Mouse (Mus musculus) embryonic facial prominence, embryonic 15.5 days (tissue): ENCODE results near the gene Dda1. TPM values are rescaled to one million over a fixed set of nuclear protein-coding genes. Genes with fewer than 3 reads are reported as not detected.
"Not testable (repeated sequence)": the region's sequence is repeated elsewhere in the genome, so short reads cannot be mapped to it uniquely, and the experiment has no call there.

ENCODE experiments used
- ATAC-seq: fragments of 200-750 bp; cut with Nextera tagmentation; 2 replicates; pipeline ENCODE4 v1.8.0; 2017; ENCODE audit warnings: low read depth, moderate TSS enrichment; ENCODE audit not compliant: insufficient number of reproducible peaks, low FRiP score, low TSS enrichment
- H3K27ac ChIP-seq: fragments of 300-500 bp; sonication (generic); replicated peaks from 2 replicates; pipeline ENCODE4 v1.5.1; 2015; ENCODE audit warnings: mild to moderate bottlenecking, inconsistent platforms
- H3K27me3 ChIP-seq: fragments of 300-500 bp; sonication (generic); 2 replicates; pipeline ENCODE4 v1.6.1; 2015; ENCODE audit warnings: inconsistent platforms
- H3K36me3 ChIP-seq: fragments of 300-500 bp; sonication (generic); 2 replicates; pipeline ENCODE4 v1.6.1; 2015; ENCODE audit warnings: mild to moderate bottlenecking, inconsistent platforms
- H3K4me1 ChIP-seq: fragments of 300-500 bp; sonication (generic); 2 replicates; pipeline ENCODE4 v1.6.1; 2015; ENCODE audit warnings: inconsistent platforms
- H3K4me2 ChIP-seq: fragments of 300-500 bp; sonication (generic); replicated peaks from 2 replicates; pipeline ENCODE4 v1.6.1; 2015; ENCODE audit warnings: mild to moderate bottlenecking, inconsistent platforms
- H3K4me3 ChIP-seq: fragments of 300-500 bp; sonication (generic); replicated peaks from 2 replicates; pipeline ENCODE4 v1.5.1; 2015; ENCODE audit warnings: mild to moderate bottlenecking, inconsistent platforms
- H3K9ac ChIP-seq: fragments of 300-500 bp; sonication (generic); 2 replicates; pipeline ENCODE4 v1.6.1; 2015; ENCODE audit warnings: inconsistent platforms
- H3K9me3 ChIP-seq: fragments of 300-500 bp; sonication (generic); replicated peaks from 2 replicates; pipeline ENCODE4 v1.6.1; 2016; ENCODE audit warnings: inconsistent platforms
- WGBS: fragments of 180-500 bp; shearing (Covaris S2); methylation state at CpG from one replicate; pipeline ENCODE4 v1.1.7; 2015; 5-methylcytosine and 5-hydroxymethylcytosine counted together
- polyA plus RNA-seq: library from polyadenylated mRNA; unstranded; fragments of >200 nt; fragmentation: Nextera tagmentation; extraction: Ambion mirVana; gene quantifications from 2 replicates; pipeline ENCODE4 v1.2.1, GENCODE M21; 2015

The Dda1 gene
- polyA plus RNA-seq, 1 experiment from 2014 or later, result 105 TPM

DNA sequence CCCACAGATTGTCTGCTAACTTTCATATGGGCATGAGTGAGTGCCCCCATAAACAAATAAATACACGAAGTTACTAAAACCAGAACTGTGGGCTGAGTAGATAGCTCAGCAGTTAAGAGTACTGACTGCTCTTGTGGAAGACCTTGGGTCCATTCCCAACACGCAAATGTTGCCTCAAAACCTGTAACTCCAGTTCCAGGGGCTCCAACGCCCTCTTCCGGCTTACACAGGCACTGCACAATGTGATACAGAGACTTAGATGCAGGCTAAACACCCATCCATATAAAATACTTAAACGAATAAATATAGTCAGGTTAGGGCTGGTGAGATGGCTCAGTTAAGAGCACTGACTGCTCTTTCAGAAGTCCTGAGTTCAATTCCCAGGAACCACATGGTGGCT is 46.0 kb downstream of the Dda1 start:
- 67% methylated on average over 5 of the region's 5 CpGs for WGBS
- H3K4me1 ChIP-seq, result no peaks in the 10 kb centered on the region
- no peak overlapping the region for H3K4me3 ChIP-seq
- H3K9ac ChIP-seq, result no peak overlapping the region
- no peak overlapping the region for H3K27ac ChIP-seq
- no peaks in the 10 kb centered on the region for H3K36me3 ChIP-seq
- H3K27me3 ChIP-seq, result peaks cover 7% of the 10 kb centered on the region; the same call in 1 of the 2 replicates
- no peak overlapping the region for H3K4me2 ChIP-seq
- ATAC-seq, result no peak
- H3K9me3 ChIP-seq, result no peaks in the 10 kb centered on the region

DNA sequence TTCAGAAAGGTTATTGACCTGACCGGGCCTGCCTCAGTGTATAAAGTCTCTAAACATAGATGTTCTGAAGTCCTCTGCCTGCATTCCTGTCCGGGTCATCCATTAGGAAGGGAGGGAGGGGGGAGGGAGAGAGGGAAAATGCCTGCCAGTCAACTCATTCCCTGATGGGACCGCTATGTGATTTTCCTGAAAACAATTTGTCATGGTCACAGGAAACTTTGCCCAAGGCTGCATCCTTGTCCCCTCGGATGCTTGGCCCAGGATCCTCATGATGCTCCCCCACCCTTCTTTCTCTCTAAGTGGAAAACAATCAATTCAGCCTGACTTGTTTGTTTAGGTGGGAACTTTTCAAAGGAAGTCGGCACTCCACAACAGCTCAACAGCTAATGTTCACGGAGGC is 47.8 kb downstream of the Dda1 start:
- WGBS, result 4% methylated on average over 6 of the region's 6 CpGs

DNA sequence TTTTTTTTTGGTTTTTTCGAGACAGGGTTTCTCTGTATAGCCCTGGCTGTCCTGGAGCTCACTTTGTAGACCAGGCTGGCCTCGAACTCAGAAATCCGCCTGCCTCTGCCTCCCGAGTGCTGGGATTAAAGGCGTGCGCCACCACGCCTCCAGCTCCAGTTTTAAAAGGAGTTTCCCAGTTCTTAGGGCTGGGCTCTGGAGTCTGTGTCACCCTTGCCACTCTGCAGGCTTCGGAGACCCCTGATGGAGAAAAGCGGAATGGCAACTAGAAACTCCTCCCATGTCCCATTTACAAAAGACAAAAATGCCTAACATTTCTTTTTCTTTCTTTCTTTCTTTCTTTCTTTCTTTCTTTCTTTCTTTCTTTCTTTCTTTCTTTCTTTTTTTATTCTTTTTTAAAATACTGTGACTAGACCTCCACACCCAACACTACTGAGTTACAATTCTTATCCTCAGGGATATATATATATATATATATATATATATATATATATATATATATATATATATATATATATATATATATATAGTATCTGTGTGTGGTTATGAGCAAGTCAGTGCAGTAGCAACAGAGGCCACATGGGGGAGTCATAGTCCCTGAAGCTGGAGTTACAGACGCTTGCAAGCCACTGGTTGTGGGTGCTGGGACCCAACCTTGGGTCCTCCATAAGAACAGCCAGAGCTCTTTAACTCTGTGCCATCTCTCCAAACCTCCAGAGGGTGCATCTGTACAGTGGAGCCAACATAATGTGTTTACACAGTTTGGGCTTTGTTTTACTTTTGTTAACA is 50.2 kb downstream of the Dda1 start:
- H3K4me3 ChIP-seq, ATAC-seq, H3K4me2 ChIP-seq, H3K9ac ChIP-seq, H3K9me3 ChIP-seq, H3K36me3 ChIP-seq, H3K27ac ChIP-seq: not testable (repeated sequence)
- 42% methylated on average over 10 of the region's 10 CpGs for WGBS
- Histone ChIP-seq H3K4me1 (peaks cover 11% of the 10 kb centered on the region; the same call in 1 of the 2 replicates), H3K27me3 (peaks cover 11% of the 10 kb centered on the region; the same call in 1 of the 2 replicates)

More for the DNA sequence above, 47.8 kb downstream of the Dda1 start:
- Histone ChIP-seq H3K9me3 (no peaks in the 10 kb centered on the region), H3K4me3 (no peak overlapping the region), H3K4me2 (no peak overlapping the region), H3K27ac (no peak overlapping the region), H3K36me3 (no peaks in the 10 kb centered on the region), H3K4me1 (peaks cover 7% of the 10 kb centered on the region; the same call in 1 of the 2 replicates), H3K27me3 (peaks cover 5% of the 10 kb centered on the region; the same call in 1 of the 2 replicates), H3K9ac (no peak overlapping the region)
- ATAC-seq, result no peak

DNA sequence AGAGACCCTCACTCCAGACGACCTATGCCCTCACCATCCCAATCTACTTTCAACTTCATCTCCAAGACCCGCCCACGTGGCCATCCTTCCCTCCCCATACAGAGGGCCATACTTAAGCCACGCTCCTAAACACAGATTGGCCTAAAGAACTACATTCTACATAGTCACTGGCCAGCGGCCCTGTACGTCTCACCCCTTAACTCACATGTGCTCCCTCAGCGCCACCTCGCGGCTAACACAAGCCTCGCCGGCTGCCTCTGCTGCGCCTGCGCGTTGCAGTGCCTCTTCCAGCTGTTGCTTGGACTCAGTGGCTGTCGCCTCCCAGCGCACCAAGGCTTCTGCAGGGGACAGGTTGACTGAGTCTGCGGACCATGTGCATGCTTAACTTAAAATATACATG is 52.6 kb downstream of the Dda1 start:
- 3% methylated on average over 17 of the region's 17 CpGs for WGBS
- H3K4me3 ChIP-seq, result 0 out of 2 replicates have a peak overlapping the region, but pooled peaks have one; percentile 12

DNA sequence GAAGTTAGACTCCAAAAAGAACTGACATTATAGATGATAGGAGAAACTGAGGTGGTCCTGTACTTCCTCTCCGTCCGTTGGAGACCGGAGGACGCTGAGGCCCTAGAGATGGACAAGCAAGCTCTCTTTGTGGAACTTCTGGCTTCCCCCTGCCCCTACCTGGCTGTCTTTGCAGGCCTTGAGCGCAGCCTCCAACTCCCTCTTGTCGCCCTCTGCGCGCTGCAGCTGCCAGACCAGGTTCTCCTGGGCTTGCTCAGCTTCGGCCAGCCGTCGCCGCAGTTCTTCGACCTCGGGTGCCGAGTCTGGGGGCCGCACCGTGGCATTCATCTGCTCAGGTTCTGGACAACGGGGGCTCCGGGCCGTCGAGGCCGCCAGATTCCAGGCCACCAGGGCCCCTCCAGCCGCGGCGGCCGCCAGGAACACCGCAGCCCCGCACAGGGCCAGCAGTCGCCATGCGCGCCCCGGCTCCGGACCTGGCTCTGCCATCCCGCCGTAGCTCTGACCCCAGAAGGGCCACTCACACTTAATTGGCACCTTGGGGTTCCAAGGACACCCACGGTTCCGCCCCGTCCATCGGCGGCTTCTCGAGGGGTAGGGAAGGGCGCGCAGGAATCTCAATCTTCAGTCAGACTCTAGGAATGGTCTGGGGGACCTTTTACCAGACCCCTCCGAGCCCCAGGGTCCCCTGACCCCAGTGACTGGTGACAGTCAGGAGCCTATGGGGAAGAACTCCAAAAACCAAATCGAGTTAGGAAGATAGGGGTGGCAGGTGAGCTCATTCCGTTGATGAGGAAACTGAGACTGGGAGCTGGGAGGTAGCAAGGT is 56.4 kb downstream of the Dda1 start, which contains the start of gene Ccdc194:
Gene Ccdc194 (minus strand): TSS at position 486 of the 825 bp plus-strand sequence.
- Histone ChIP-seq H3K4me3 (no peak within 1 kb of the TSS), H3K4me1 (peaks cover 17% of the 10 kb centered on the region; the same call in 1 of the 2 replicates), H3K9ac (no peak within 1 kb of the TSS), H3K36me3 (no peaks in the 10 kb centered on the region), H3K4me2 (0 out of 2 replicates have a peak within 1 kb of the TSS, but pooled peaks have one; percentile 19), H3K27me3 (peaks cover 37% of the 10 kb centered on the region), H3K27ac (no peak within 1 kb of the TSS), H3K9me3 (no peaks in the 10 kb centered on the region)
- no peak for ATAC-seq
- WGBS, result 13% methylated on average over 46 of the region's 46 CpGs

More for the DNA sequence above, 52.6 kb downstream of the Dda1 start:
- Histone ChIP-seq H3K36me3 (no peaks in the 10 kb centered on the region), H3K4me2 (peak overlapping the region; percentile 28), H3K4me1 (peaks cover 17% of the 10 kb centered on the region; the same call in 1 of the 2 replicates), H3K9ac (peak overlapping the region; percentile 9; the same call in 1 of the 2 replicates), H3K27me3 (peaks cover 33% of the 10 kb centered on the region), H3K27ac (no peak overlapping the region), H3K9me3 (no peaks in the 10 kb centered on the region)
- peak; percentile 80 for ATAC-seq

Other genes with a start within 250 kb of the Dda1 start
- 24.0 and 27.0 TPM in 2 replicates for gene Myo9b, start 196.5 kb upstream of the Dda1 start, polyA plus RNA-seq
- gene Haus8, start 196.3 kb upstream of the Dda1 start, polyA plus RNA-seq, result 47.2 and 48.6 TPM in 2 replicates
- 100 and 121 TPM in 2 replicates for gene Use1, start 102.4 kb upstream of the Dda1 start, polyA plus RNA-seq
- gene Ocel1, start 97.9 kb upstream of the Dda1 start, polyA plus RNA-seq, result 7.1 and 8.5 TPM in 2 replicates
- 59.0 and 61.2 TPM in 2 replicates for gene Nr2f6, start 87.2 kb upstream of the Dda1 start, polyA plus RNA-seq
- gene Ushbp1, start 73.4 kb upstream of the Dda1 start, polyA plus RNA-seq, result 11.6 and 12.7 TPM in 2 replicates
- 96.7 and 106 TPM in 2 replicates for gene Babam1, start 72.3 kb upstream of the Dda1 start, polyA plus RNA-seq
- gene Ankle1, start 63.2 kb upstream of the Dda1 start, polyA plus RNA-seq, result 33.1 and 33.7 TPM in 2 replicates
- gene Abhd8, start 5.5 kb upstream of the Dda1 start, polyA plus RNA-seq, result 73.2 and 77.0 TPM in 2 replicates
- gene Mrpl34, start 4.2 kb upstream of the Dda1 start, polyA plus RNA-seq, result 115 and 122 TPM in 2 replicates
- gene Ano8, start 16.8 kb downstream of the Dda1 start, polyA plus RNA-seq, result 3.0 and 3.7 TPM in 2 replicates
- gene Gtpbp3, start 18.9 kb downstream of the Dda1 start, polyA plus RNA-seq, result 15.9 and 17.3 TPM in 2 replicates
- 61.4 and 62.8 TPM in 2 replicates for gene Plvap, start 42.6 kb downstream of the Dda1 start, polyA plus RNA-seq
- gene Ccdc194, start 56.5 kb downstream of the Dda1 start, polyA plus RNA-seq, result 2.4 and 3.0 TPM in 2 replicates
- gene Bst2, start 68.3 kb downstream of the Dda1 start, polyA plus RNA-seq, result 34.8 and 35.5 TPM in 2 replicates
- gene Mvb12a, start 73.7 kb downstream of the Dda1 start, polyA plus RNA-seq, result 86.8 and 92.9 TPM in 2 replicates
- gene Tmem221, start 89.7 kb downstream of the Dda1 start, polyA plus RNA-seq, result 1.2 and 1.7 TPM in 2 replicates
- gene Nxnl1, start 97.4 kb downstream of the Dda1 start, polyA plus RNA-seq, result 0.13 and 0.18 TPM in 2 replicates
- gene Slc27a1, start 99.7 kb downstream of the Dda1 start, polyA plus RNA-seq, result 51.1 and 55.7 TPM in 2 replicates
- gene Pgls, start 123.0 kb downstream of the Dda1 start, polyA plus RNA-seq, result 220 and 229 TPM in 2 replicates
- 3.1 and 4.7 TPM in 2 replicates for gene Fam129c, start 128.4 kb downstream of the Dda1 start, polyA plus RNA-seq
- gene Colgalt1, start 141.8 kb downstream of the Dda1 start, polyA plus RNA-seq, result 94.6 and 98.9 TPM in 2 replicates
- 1.2 and 2.0 TPM in 2 replicates for gene Unc13a, start 202.6 kb downstream of the Dda1 start, polyA plus RNA-seq
- gene Jak3, start 207.1 kb downstream of the Dda1 start, polyA plus RNA-seq, result 5.3 and 6.3 TPM in 2 replicates
- gene Insl3, start 220.0 kb downstream of the Dda1 start, polyA plus RNA-seq, result 1.1 TPM in 2 replicates
- 1.1 and 1.4 TPM in 2 replicates for gene B3gnt3, start 232.6 kb downstream of the Dda1 start, polyA plus RNA-seq